ENCODE assay signal across 8 mouse cellular contexts in genomic region chr3:108044394-108045140, GRCm38 (mm10). TPM values are rescaled to one million over a fixed set of nuclear protein-coding genes. Genes with fewer than 3 reads are reported as not detected.
DNase-seq lines count a peak whose midpoint lies in the region; ATAC-seq and TF ChIP-seq lines count a peak whose summit lies in the region.

Gene Gstm4 (minus strand): TSS chr3:108044894.

- WGBS in forebrain, embryonic 12.5 days = 10% methylated on average over 29 of the region's 29 CpGs
- WGBS in heart, embryonic 16.5 days = 5% methylated on average over 29 of the region's 29 CpGs
- WGBS in liver, embryonic 13.5 days (ENCODE audit: insufficient replicate concordance) = 5% methylated on average over 29 of the region's 29 CpGs
- WGBS in stomach, embryonic 14.5 days = 4% methylated on average over 29 of the region's 29 CpGs

- peak within 1 kb of the TSS; percentile 84 for H3K4me2 ChIP-seq in forebrain, embryonic 12.5 days
- H3K4me2 ChIP-seq in heart, embryonic 16.5 days (ENCODE audit: low read depth, low read length) = peak within 1 kb of the TSS; percentile 83
- peak within 1 kb of the TSS; percentile 85 for H3K4me2 ChIP-seq in liver, embryonic 13.5 days
- peak within 1 kb of the TSS; percentile 73 for H3K4me2 ChIP-seq in stomach, embryonic 14.5 days (replicated peaks; ENCODE audit: low read depth, low read length)

- 0 out of 2 replicates have a peak within 1 kb of the TSS, but pooled peaks have one; percentile 32 for H3K27ac ChIP-seq in forebrain, embryonic 12.5 days
- peak within 1 kb of the TSS; percentile 77 for H3K27ac ChIP-seq in heart, embryonic 16.5 days (ENCODE audit: low read length)
- H3K27ac ChIP-seq in liver, embryonic 13.5 days = peak within 1 kb of the TSS; percentile 75
- peak within 1 kb of the TSS; percentile 66; the same call in 1 of the 2 replicates for H3K27ac ChIP-seq in stomach, embryonic 14.5 days (ENCODE audit: low read length)

- peak; percentile 94 for ATAC-seq in cerebellum, adult (ENCODE audit: insufficient number of reproducible peaks, low FRiP score, low TSS enrichment)
- peak; percentile 85 for ATAC-seq in forebrain, embryonic 12.5 days (ENCODE audit: low FRiP score)
- peak; percentile 94 for ATAC-seq in heart, embryonic 16.5 days (replicated peaks; ENCODE audit: extremely low read depth, insufficient read depth, low FRiP score)
- ATAC-seq in liver, embryonic 13.5 days (ENCODE audit: low read depth) = peak; percentile 95
- peak; percentile 93 for ATAC-seq in stomach, embryonic 14.5 days (ENCODE audit: insufficient number of reproducible peaks, insufficient read depth, low FRiP score, low read depth)

- no peaks in the 10 kb centered on the region for H3K9me3 ChIP-seq in E14TG2a.4 (ENCODE audit: low read length)
- H3K9me3 ChIP-seq in forebrain, embryonic 12.5 days = no peaks in the 10 kb centered on the region
- H3K9me3 ChIP-seq in heart, embryonic 16.5 days (replicated peaks; ENCODE audit: control insufficient read depth, low read length) = no peaks in the 10 kb centered on the region
- no peaks in the 10 kb centered on the region for H3K9me3 ChIP-seq in liver, embryonic 13.5 days (replicated peaks)
- no peaks in the 10 kb centered on the region for H3K9me3 ChIP-seq in stomach, embryonic 14.5 days (ENCODE audit: control insufficient read depth, low read depth, low read length)

- peaks cover 19% of the 10 kb centered on the region for H3K4me1 ChIP-seq in E14TG2a.4 (replicated peaks; ENCODE audit: low read depth, low read length)
- peaks cover 11% of the 10 kb centered on the region for H3K4me1 ChIP-seq in forebrain, embryonic 12.5 days
- peaks cover 9% of the 10 kb centered on the region for H3K4me1 ChIP-seq in heart, embryonic 16.5 days (ENCODE audit: control insufficient read depth, insufficient read depth, low read length)
- H3K4me1 ChIP-seq in liver, embryonic 13.5 days (replicated peaks) = peaks cover 54% of the 10 kb centered on the region
- no peaks in the 10 kb centered on the region for H3K4me1 ChIP-seq in stomach, embryonic 14.5 days (ENCODE audit: control insufficient read depth, insufficient read depth, low read length)

- peak within 1 kb of the TSS; percentile 63 for H3K9ac ChIP-seq in forebrain, embryonic 12.5 days
- peak within 1 kb of the TSS; percentile 78 for H3K9ac ChIP-seq in heart, embryonic 16.5 days (ENCODE audit: low read length)
- H3K9ac ChIP-seq in liver, embryonic 13.5 days = peak within 1 kb of the TSS; percentile 72
- no peak within 1 kb of the TSS; the same call in 1 of the 2 replicates for H3K9ac ChIP-seq in stomach, embryonic 14.5 days (replicated peaks; ENCODE audit: low read depth, low read length)

- peak within 1 kb of the TSS; percentile 81 for H3K4me3 ChIP-seq in E14TG2a.4 (replicated peaks; ENCODE audit: low read length)
- H3K4me3 ChIP-seq in forebrain, embryonic 12.5 days (replicated peaks) = peak within 1 kb of the TSS; percentile 52
- H3K4me3 ChIP-seq in heart, embryonic 16.5 days (ENCODE audit: low read length) = peak within 1 kb of the TSS; percentile 66
- H3K4me3 ChIP-seq in liver, embryonic 13.5 days (replicated peaks) = peak within 1 kb of the TSS; percentile 65
- peak within 1 kb of the TSS; percentile 52 for H3K4me3 ChIP-seq in stomach, embryonic 14.5 days (ENCODE audit: low read depth, low read length)

- no peaks in the 10 kb centered on the region for H3K27me3 ChIP-seq in E14TG2a.4 (ENCODE audit: insufficient read depth, low read length)
- no peaks in the 10 kb centered on the region for H3K27me3 ChIP-seq in forebrain, embryonic 12.5 days
- H3K27me3 ChIP-seq in heart, embryonic 16.5 days (ENCODE audit: control insufficient read depth, insufficient read depth, low read length) = no peaks in the 10 kb centered on the region
- no peaks in the 10 kb centered on the region; the same call in 1 of the 2 replicates for H3K27me3 ChIP-seq in liver, embryonic 13.5 days
- H3K27me3 ChIP-seq in stomach, embryonic 14.5 days (ENCODE audit: control insufficient read depth, insufficient read depth, low read length) = no peaks in the 10 kb centered on the region

- H3K36me3 ChIP-seq in E14TG2a.4 (ENCODE audit: insufficient read depth, low read length) = no peaks in the 10 kb centered on the region
- no peaks in the 10 kb centered on the region for H3K36me3 ChIP-seq in forebrain, embryonic 12.5 days (replicated peaks)
- no peaks in the 10 kb centered on the region for H3K36me3 ChIP-seq in heart, embryonic 16.5 days (ENCODE audit: control insufficient read depth, insufficient read depth)
- H3K36me3 ChIP-seq in liver, embryonic 13.5 days = no peaks in the 10 kb centered on the region
- H3K36me3 ChIP-seq in stomach, embryonic 14.5 days (ENCODE audit: control insufficient read depth, insufficient read depth, low read length) = no peaks in the 10 kb centered on the region

- no peak for TF ChIP-seq CTCF in E14TG2a.4 (conservative IDR thresholded peaks at IDR 0.05; ENCODE audit: low read length)

- peak; percentile 92 to 97 for DNase-seq in kidney, postnatal 25 days
- peak; percentile 88 for DNase-seq in liver, embryonic 13.5 days
- DNase-seq in natural killer cell, adult 2 months (ENCODE audit: low spot score in 2 of 2) = peak; percentile 87

RNA-seq across cellular contexts. Expression of gene Gstm4, which starts in this region (rescaled TPM):
- 11.3 and 12.2 TPM in 2 replicates for polyA plus RNA-seq in forebrain, embryonic 12.5 days (2016; fragmentation: Nextera tagmentation; extraction: Ambion mirVana)
- polyA plus RNA-seq in heart, embryonic 16.5 days (2015; fragmentation: Nextera tagmentation; extraction: Ambion mirVana) = 16.6 and 17.6 TPM in 2 replicates
- 17.9 and 19.6 TPM in 2 replicates for polyA plus RNA-seq in liver, embryonic 13.5 days (2015; fragmentation: Nextera tagmentation; extraction: Ambion mirVana)
- polyA plus RNA-seq in stomach, embryonic 14.5 days (2014; fragmentation: Nextera tagmentation; extraction: Ambion mirVana) = 18.1 and 21.2 TPM in 2 replicates

Comparison
In these comparisons a context has a peak if more than half of its experiments do, and no peak if none do; other contexts are left out.
1. Peak in every context shown above with its lines: DNase-seq, ATAC-seq, H3K4me3 ChIP-seq and H3K27ac ChIP-seq.